In genomic region chr3:74921210-74921609, GRCm38 (mm10) we compare ENCODE assay signal across 19 mouse cellular contexts.
DNase-seq lines count a peak whose midpoint lies in the region; ATAC-seq lines count a peak whose summit lies in the region.
"Had no signal": no experiment of that assay in that cellular context is flagged by ENCODE, and none has a peak within 500 bp of the region (broad histone marks: within the 10 kb centered on the region; RNA-seq: fewer than 3 reads in every experiment).

No protein-coding gene starts in this region.

- H3K36me3 ChIP-seq in hindbrain, embryonic 11.5 days (ENCODE audit: control insufficient read depth, insufficient read depth, low read length) = no peaks in the 10 kb centered on the region
- no peaks in the 10 kb centered on the region for H3K36me3 ChIP-seq in hindbrain, embryonic 12.5 days
- no peaks in the 10 kb centered on the region for H3K36me3 ChIP-seq in forebrain, embryonic 16.5 days (ENCODE audit: control insufficient read depth, insufficient read depth)
- H3K36me3 ChIP-seq in midbrain, embryonic 15.5 days (replicated peaks) = no peaks in the 10 kb centered on the region
- H3K36me3 ChIP-seq: embryonic facial prominence, embryonic 13.5 days; heart, embryonic 10.5 days; neural tube, embryonic 12.5 days had no signal

- WGBS in hindbrain, embryonic 11.5 days = 83% methylated on average over 2 of the region's 2 CpGs
- WGBS in hindbrain, embryonic 12.5 days = 79% methylated on average over 2 of the region's 2 CpGs
- WGBS in forebrain, embryonic 16.5 days = 57% methylated on average over 2 of the region's 2 CpGs
- 55% methylated on average over 2 of the region's 2 CpGs for WGBS in midbrain, embryonic 15.5 days

- H3K4me1 ChIP-seq in hindbrain, embryonic 11.5 days (replicated peaks; ENCODE audit: control insufficient read depth, insufficient read depth, low read length) = no peaks in the 10 kb centered on the region
- H3K4me1 ChIP-seq in hindbrain, embryonic 12.5 days = no peaks in the 10 kb centered on the region
- H3K4me1 ChIP-seq in forebrain, embryonic 16.5 days (replicated peaks; ENCODE audit: control insufficient read depth, insufficient read depth, low read length) = peaks cover 4% of the 10 kb centered on the region; the same call in 1 of the 2 replicates
- no peaks in the 10 kb centered on the region for H3K4me1 ChIP-seq in midbrain, embryonic 15.5 days
- H3K4me1 ChIP-seq: embryonic facial prominence, embryonic 13.5 days; heart, embryonic 10.5 days; neural tube, embryonic 12.5 days had no signal

- no peaks in the 10 kb centered on the region for H3K27me3 ChIP-seq in hindbrain, embryonic 11.5 days (ENCODE audit: control insufficient read depth, insufficient read depth, low read length)
- H3K27me3 ChIP-seq in hindbrain, embryonic 12.5 days = no peaks in the 10 kb centered on the region
- H3K27me3 ChIP-seq in forebrain, embryonic 16.5 days (replicated peaks; ENCODE audit: control insufficient read depth, insufficient read depth, low read length) = no peaks in the 10 kb centered on the region
- H3K27me3 ChIP-seq in midbrain, embryonic 15.5 days (replicated peaks) = no peaks in the 10 kb centered on the region
- H3K27me3 ChIP-seq: embryonic facial prominence, embryonic 13.5 days; neural tube, embryonic 12.5 days had no signal

- H3K4me2 ChIP-seq in hindbrain, embryonic 11.5 days (replicated peaks; ENCODE audit: low read depth, low read length) = no peak overlapping the region
- H3K4me2 ChIP-seq in hindbrain, embryonic 12.5 days (replicated peaks) = no peak overlapping the region
- no peak overlapping the region for H3K4me2 ChIP-seq in forebrain, embryonic 16.5 days (ENCODE audit: low read length)
- H3K4me2 ChIP-seq in midbrain, embryonic 15.5 days = no peak overlapping the region
- H3K4me2 ChIP-seq: embryonic facial prominence, embryonic 13.5 days; neural tube, embryonic 12.5 days had no signal

- H3K4me3 ChIP-seq in hindbrain, embryonic 11.5 days (ENCODE audit: low read depth, low read length) = no peak overlapping the region
- H3K4me3 ChIP-seq in hindbrain, embryonic 12.5 days = no peak overlapping the region
- no peak overlapping the region for H3K4me3 ChIP-seq in forebrain, embryonic 16.5 days (replicated peaks; ENCODE audit: low read length)
- H3K4me3 ChIP-seq in midbrain, embryonic 15.5 days = no peak overlapping the region
- H3K4me3 ChIP-seq: embryonic facial prominence, embryonic 13.5 days; heart, embryonic 10.5 days; neural tube, embryonic 12.5 days had no signal

- peak; percentile 40; the same call in 1 of the 2 replicates for ATAC-seq in hindbrain, embryonic 11.5 days (ENCODE audit: low FRiP score)
- no peak for ATAC-seq in hindbrain, embryonic 12.5 days (ENCODE audit: low FRiP score)
- ATAC-seq in forebrain, embryonic 16.5 days = peak; percentile 88
- peak; percentile 87 for ATAC-seq in midbrain, embryonic 15.5 days (replicated peaks)
- ATAC-seq: lung, postnatal 0 days had no signal

- no peaks in the 10 kb centered on the region for H3K9me3 ChIP-seq in hindbrain, embryonic 11.5 days (ENCODE audit: control insufficient read depth, low read length)
- H3K9me3 ChIP-seq in hindbrain, embryonic 12.5 days (replicated peaks) = no peaks in the 10 kb centered on the region
- H3K9me3 ChIP-seq in forebrain, embryonic 16.5 days (ENCODE audit: control insufficient read depth, low read length) = no peaks in the 10 kb centered on the region
- H3K9me3 ChIP-seq in midbrain, embryonic 15.5 days = no peaks in the 10 kb centered on the region
- H3K9me3 ChIP-seq: embryonic facial prominence, embryonic 13.5 days; heart, embryonic 10.5 days; neural tube, embryonic 12.5 days had no signal

- no peak overlapping the region for H3K9ac ChIP-seq in hindbrain, embryonic 11.5 days (ENCODE audit: low read depth, low read length)
- H3K9ac ChIP-seq in hindbrain, embryonic 12.5 days = no peak overlapping the region
- no peak overlapping the region for H3K9ac ChIP-seq in forebrain, embryonic 16.5 days (replicated peaks; ENCODE audit: low read depth, low read length)
- no peak overlapping the region for H3K9ac ChIP-seq in midbrain, embryonic 15.5 days
- H3K9ac ChIP-seq: embryonic facial prominence, embryonic 13.5 days; neural tube, embryonic 12.5 days had no signal

- H3K27ac ChIP-seq in hindbrain, embryonic 11.5 days (ENCODE audit: low read depth, low read length) = no peak overlapping the region
- H3K27ac ChIP-seq in hindbrain, embryonic 12.5 days = no peak overlapping the region
- no peak overlapping the region for H3K27ac ChIP-seq in forebrain, embryonic 16.5 days (ENCODE audit: low read length)
- H3K27ac ChIP-seq in midbrain, embryonic 15.5 days = no peak overlapping the region
- H3K27ac ChIP-seq: embryonic facial prominence, embryonic 13.5 days; heart, embryonic 10.5 days; neural tube, embryonic 12.5 days had no signal

- DNase-seq in hindbrain, embryonic 11.5 days (ENCODE audit: low spot score) = no peak
- DNase-seq in brain, adult 2 months (ENCODE audit: low read depth, low spot score) = peak; percentile 11
- no peak for DNase-seq in thymus, postnatal 4 days
- no peak for DNase-seq in adrenal gland, adult 2 months
- DNase-seq: B cell, adult 2 months; cerebellum, adult 9-11 months; gastrocnemius, postnatal 36 days; kidney, adult 2 months; kidney, postnatal 10 days; left cerebral cortex, postnatal 4 days; liver; thymus, adult 18-20 months had no signal
